Mouse (Mus musculus) brain, embryonic 14.5 days (tissue): ENCODE data around the gene Osbpl7.

Experiments
- CTCF ChIP-seq: fragments of 200-500 bp; IDR thresholded peaks from 2 replicates; pipeline ENCODE4 v1.5.1; 2012; ENCODE audit warnings: inconsistent platforms, mild to moderate bottlenecking, moderate library complexity, borderline replicate concordance; ENCODE audit not compliant: insufficient read depth, insufficient read length; ENCODE audit errors: extremely low read depth
- POLR2A ChIP-seq: fragments of 200-500 bp; IDR thresholded peaks from 2 replicates; pipeline ENCODE4 v1.6.1; 2012; ENCODE audit warnings: mild to moderate bottlenecking, inconsistent platforms, borderline replicate concordance; ENCODE audit not compliant: poor library complexity, insufficient read depth, insufficient read length, severe bottlenecking; ENCODE audit errors: extremely low read depth

DNA sequence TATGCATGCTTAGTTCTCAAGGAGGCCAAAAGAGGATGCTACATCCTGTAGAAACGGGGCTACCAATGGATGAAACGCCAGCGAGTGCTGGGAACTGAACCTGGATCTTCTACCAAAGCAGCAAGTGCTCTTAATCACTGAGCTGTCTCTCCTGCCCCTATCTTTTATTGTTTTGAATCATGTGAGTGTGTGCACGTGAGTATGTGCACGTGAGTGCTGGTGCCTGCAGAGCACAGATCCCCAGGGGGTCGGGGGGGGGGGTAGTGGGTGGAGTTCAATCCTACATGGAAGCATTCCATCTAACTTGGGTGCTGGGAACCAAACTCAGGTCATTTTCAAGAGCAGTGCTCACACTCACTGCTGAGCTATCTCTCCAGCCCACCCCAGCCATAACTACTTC lies 35.9 kb downstream of the Osbpl7 start:
- no peak for TF ChIP-seq CTCF
- TF ChIP-seq POLR2A: no peak
